Mouse (Mus musculus): ENCODE data around the gene Dnajc4. TPM values are rescaled to one million over a fixed set of nuclear protein-coding genes. Genes with fewer than 3 reads are reported as not detected.

The Dnajc4 gene
- total RNA-seq, 2 experiments from 2014 or later = 33.9 to 38.4 TPM

DNA sequence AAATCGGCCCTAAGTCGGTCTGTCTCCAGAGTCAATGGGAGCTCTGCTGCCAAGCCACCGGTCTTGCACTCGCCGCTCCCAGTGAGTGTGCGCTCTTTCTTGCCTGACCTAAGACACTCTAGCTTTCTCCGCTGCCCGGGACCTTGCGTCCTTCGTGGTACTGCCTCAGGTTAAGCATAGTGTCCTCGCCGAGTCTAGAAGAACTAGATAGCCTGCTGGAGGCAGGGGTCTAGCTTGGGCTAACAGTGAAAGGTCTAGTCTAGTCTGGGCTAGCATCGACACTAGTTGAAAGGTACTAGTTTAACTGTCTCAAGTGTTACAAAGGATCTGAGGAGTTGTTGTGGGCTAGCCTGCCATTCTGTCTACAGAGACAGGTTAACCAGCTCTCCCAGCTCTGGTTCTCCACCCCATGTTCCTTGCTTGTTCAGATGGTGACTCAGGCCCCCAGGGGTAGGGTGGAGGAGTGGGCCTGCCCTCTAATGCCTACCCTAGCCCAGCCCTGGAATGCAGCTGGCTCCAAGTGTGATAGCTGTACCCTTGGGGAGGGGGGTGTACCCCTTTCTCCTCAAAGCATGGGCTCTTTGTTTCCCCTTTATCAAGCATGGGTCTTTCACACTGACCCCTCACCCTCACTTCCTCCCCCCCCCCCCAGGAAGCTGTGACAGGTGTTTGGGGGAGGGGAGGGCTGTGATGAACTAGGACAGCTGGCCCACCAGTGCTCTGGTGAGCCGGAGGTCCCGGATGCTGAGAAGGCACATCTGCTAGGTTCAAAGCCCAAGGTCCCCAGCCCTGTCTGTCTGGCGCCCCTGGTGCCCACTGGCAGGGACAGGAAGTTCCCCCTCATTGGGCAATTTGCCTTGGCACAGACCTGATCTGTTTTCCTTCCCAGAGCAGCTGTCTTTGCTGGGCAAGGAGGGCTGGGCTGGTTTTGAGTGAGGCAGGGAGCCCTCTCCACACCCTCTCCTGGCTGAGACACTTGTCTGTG is 16.5 kb downstream of the Dnajc4 start, which contains the start of gene Plcb3:
Plcb3 (minus strand) TSS at position 934 of the 985 bp plus-strand sequence.
- DNase-seq (ENCODE audit: low spot score) = peak; percentile 89

DNA sequence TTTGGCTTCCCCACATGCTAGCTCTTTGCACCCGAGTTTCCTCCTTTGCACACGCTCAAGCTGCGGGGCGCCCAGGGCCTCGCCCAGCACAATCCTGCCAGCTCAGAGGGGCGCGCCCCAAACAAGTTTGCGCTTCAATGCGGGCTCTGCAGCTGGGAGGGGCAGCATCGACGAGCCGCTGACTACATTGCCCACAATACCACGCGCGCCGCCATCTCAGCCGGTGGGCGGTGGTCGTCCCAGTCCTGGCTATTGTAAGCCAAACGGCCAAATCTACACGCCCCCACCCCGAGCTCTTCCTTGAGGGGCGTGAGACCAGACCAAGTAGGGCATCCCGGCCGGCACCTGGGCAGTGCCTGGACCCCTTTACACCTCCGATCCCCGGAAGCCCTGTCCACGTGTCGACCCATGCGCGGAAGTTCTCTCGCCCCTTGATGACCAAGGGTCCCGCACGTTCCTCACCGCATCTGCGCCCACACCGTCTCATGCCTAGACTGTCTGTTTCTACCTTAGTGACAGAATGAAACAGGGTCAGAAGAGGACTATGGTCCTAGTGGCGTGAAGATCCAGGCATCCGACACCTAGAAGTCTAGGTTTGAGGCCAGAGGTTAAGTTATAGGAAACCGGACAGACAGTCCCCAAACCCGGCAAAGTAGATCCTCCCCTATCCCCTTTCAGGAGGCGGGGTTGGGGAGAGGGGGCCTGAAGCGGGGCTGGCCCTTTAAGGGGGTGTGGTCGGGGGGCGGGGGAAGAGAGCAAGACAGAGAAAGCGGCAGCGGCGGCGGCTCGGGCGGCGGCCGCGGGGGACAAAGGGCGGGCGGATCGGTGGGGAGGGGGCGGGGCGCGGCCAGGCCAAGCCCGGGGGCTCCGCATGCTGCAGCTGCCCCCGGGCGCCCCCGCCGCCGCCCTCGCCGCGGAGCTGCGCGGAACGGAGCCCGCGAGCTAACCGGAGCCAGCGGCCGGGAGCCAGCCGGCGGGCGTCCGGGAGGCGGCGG is 17.9 kb downstream of the Dnajc4 start, which contains the start of gene Ppp1r14b:
Ppp1r14b (plus strand) TSS at position 758 of the 995 bp plus-strand sequence.
- DNase-seq (ENCODE audit: low spot score) = peak; percentile 80

DNA sequence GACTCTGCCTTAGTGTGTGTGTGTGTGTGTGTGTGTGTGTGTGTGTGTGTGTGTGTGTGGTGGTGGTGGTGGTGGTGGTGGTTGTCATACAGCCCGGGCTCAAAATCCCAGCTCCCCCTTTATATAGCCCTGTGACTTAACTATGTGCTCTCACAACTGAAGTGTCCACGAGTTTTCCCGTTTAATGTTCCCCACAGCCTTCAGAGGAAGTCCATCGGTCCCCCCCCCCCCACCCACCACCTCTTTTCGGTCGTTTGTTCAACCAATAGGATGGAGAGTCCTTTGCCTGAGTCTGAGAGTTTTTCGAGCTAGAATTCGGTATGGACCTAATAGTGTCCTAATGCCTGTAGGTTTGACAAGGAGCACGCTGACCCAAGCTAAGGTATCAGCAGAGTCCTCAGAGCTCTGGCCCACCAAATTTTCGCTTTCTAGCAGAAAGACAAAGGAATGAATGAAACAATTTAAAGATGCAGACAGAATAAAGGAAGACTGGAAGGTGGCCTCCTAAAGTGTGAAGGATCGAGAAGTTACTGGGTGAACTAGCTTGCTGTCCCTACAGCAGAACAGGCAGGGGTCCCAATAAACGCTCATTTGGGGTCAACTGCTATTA is 18.7 kb downstream of the Dnajc4 start:
- DNase-seq (ENCODE audit: low spot score) = no peak

DNA sequence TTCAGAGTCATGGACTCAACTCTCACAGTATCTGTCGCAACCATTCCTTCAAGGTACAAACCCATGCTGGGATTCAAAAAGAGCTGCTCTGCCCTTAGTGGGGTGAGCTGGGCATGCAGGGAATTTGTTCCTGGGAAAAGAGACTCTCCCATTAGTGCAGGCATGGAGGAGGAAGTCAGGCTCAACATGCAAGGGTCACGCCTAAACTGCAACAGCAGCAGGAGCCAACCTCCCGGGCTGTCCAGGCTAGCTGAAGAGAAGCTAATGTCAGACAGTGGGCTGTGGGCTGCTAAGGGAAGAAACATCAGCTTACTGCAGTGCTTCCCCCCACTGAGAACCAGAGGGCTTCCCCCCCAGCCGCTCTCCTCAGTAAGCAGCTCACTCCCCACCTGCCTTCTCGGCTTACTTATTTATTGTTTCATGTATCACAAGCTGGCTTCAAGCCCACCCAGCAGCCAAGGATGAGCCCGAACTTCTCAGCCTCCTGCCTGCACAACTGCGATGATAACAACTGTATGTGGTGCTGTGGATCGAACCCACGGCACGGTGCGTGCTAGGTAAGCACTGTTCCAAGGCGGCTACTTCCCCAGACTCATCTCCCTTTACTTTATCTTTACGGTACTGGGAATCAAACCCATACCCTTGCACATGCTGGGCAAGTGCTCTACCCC is 20.0 kb downstream of the Dnajc4 start:
- no peak for DNase-seq (ENCODE audit: low spot score)

DNA sequence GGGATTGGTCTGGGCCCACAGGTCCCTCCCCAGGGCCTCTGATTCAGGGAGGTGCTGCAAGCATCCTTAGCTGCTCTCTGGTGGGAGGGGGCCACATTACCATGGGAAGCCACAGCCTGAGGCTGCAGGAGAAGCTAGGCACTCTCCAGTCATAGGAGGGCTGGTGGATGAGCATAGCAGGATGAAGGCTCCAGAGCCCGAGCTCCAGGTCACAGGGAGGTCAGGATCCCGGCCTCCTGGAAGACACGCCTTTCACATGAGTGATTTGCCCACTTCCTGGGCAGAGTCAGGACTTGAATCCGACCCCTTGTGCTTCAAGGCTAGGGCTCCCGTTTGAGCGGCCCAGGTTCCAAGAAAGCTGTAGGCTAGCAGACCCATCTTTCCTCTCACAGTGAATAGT is 20.7 kb downstream of the Dnajc4 start:
- no peak for DNase-seq (ENCODE audit: low spot score)

DNA sequence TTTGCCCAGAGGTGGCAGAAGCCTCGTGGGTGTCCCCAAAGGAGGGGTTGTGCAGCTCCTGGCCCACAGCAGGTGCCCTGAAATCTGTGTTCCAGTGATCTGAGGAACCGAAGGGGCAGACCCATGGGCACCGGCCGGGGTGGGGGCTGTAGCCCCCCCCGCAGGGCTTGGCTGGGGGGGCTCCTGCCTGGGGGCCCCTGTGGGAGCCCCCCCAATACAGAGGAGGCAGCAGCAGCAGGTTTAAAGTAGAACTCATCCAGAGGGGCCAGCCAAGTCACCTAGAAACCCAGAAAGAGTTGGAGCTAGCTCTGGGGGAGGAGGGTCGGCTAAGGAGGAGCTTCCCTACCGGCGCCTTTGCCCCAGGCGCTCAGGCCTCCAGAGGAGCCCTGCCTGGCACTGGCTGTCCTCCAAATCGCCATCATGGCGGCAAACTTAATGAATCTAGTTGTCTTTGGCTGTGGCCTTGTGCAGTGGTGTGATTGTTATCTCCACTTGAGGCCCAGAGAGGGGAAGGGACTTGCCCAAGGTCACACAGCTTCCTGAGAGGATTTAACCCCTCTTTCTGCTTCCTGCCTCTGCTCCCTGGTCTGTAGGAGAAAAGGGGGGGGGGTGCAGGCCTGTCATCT is 21.8 kb downstream of the Dnajc4 start:
- DNase-seq (ENCODE audit: low spot score) = no peak

DNA sequence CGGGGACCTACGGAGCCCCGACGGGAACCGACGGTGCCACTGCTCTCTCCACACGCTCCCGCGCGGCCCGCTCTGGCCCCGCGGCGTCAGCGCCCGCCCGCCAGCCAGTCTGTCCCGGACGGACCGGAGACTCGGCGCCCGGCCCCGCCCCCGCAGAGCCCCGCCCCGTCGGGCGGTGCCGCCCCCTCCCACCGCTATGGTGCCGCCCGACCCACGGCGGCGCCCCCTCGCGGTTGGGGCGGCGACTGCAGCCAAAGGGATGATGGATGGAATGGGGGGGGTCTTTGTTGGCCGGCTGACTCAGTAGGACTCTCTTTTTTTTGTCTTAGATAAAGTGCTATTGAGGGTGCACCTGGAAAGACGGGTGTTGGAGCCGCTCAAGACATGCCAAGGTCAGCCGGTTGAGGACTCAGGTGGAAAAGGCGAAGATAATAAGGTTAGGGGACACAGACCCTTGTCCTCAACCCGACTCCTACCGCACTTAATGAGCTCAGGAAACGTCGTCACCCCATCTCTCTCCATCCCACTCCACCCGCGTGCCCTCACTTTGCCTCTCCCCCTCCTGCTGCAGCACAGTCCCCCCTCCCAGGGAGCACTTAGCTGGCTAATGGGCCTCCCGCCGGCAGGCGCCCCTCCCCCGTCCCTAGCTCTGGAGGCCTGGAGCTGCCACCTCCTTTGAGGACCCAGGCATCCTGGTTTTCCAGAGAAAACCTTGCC is 22.5 kb downstream of the Dnajc4 start:
- peak; percentile 75 for DNase-seq (ENCODE audit: low spot score)

DNA sequence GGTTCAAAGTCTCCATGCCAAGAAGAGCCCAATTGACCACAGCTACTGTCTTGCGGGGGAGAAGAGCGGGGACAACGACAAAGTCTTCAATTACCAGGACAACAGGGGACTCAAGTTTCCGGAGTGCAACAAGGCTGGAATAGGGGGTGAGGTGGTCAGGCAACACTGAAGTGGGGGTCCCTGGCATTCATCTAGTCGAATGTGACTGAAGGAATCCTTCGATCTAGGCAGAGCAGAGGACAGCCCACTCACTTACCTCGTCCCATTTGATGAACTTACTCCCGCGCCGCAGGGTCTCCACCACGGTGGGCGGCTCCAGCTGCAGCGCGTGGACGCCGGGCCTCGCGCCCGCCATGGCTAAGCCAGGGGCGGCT is 23.1 kb downstream of the Dnajc4 start:
- no peak for DNase-seq (ENCODE audit: low spot score)

DNA sequence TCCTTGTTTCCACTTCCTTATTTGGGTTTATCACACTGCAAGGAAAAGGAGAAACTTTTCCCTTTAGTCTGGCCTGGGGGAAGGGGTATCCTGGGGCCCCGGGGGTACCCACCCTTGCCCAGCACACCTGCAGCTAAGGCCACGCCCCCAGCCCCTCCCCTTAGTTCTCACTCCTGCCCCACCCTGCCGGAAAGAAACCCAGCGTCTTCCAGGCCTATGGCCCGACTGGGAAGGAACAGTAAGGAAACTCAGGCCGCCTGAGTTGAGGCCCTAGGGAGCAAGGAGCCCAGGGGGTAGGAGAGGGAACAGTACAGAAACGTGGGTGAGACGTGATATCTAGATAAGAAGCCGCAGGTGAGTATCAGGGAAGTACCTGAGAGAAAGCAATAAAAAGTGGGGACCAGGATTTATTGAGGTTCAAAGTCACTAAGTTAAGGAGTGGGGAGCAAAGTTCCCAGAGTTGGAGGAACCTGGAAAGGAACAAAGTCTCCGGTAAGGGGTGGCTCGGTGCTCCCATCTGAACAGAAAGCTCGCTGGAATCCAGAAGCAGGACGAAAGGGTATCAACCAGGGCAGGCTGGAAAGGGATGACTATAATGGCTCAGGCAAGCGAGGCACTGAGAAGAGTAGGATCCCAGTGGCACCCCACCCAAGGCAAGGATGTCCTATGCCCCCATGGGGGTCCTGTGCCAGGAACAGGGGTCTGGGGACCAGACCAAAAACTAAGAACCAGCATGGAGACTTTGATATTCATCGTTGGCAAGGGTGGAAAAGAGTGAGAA is 23.7 kb downstream of the Dnajc4 start:
- DNase-seq (ENCODE audit: low spot score) = no peak

DNA sequence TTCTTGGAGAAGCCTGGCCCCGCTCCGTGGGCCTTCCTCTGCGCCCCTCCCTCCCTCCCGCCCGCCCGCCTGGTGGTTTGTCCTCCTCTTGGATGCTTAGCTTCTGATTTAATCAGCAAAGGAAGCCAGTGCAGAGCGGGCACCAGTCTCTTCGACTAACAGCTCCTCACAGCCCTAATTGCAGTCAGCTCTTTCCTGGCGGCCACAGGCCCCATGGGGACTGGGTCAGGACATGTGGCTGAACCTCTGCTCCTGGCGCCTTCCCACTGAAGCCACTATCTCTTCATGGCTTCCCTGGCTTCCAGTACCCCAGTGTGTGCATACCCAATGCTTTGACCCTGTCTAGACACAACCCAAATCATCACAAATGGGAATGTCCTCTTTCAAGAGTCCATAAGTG is 35.9 kb downstream of the Dnajc4 start:
- no peak for DNase-seq (ENCODE audit: low spot score)

DNA sequence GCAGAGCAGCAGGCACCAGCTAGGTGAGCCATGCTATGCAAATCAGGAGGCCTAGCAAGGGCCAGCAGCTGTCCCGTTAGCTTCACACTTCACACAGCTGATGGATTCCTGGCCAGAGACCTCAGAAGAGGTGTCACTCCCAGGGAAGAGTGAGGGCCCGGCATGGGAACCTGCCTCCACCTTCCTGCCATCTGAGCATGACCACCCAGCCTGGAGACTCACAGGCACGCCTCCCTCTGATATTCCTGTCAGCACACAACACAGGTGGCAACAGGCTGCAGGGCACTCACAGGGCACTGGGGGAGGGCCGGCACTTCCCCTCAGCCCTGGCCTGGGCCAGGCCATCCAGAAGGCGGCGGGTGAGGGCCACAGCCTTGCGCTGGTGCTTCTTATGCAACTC is 36.9 kb downstream of the Dnajc4 start:
- DNase-seq (ENCODE audit: low spot score) = no peak

DNA sequence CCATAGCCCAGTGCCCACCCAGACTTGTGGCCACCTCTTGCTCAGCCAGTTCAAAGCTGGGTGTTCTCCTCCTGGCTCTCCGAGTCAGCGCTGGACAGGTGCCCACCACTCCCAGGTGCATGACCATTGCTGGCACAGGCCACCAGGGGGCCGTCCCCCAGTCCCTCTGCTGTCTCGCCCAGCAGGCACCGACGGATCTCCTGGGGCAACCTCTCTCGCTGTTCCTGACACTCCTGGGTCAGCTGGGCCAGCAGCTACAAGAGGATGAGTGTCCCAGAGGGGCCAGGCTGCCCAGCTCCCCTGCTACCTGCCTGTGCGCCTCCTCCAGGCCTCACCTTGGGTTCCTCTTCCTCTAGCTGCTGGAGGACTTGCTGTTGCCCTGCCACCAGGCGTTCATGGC is 38.3 kb downstream of the Dnajc4 start:
- no peak for DNase-seq (ENCODE audit: low spot score)

DNA sequence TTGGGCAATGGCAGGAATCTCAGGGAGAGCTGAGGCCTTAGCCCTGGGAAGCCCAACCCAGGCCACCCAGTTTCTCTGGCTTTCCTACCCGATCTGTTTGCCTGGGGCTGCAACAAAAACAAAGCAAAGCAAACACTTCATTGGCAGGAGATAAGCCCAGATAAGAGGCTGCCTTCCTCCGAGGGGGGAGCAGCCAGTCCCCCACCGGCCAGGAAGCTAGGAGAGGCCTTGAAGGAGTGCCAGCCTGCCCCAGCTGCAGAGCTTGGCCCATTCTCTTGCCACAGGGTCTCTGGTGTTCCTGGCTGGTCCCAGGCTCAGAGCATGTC is 39.7 kb downstream of the Dnajc4 start:
- DNase-seq (ENCODE audit: low spot score) = no peak

DNA sequence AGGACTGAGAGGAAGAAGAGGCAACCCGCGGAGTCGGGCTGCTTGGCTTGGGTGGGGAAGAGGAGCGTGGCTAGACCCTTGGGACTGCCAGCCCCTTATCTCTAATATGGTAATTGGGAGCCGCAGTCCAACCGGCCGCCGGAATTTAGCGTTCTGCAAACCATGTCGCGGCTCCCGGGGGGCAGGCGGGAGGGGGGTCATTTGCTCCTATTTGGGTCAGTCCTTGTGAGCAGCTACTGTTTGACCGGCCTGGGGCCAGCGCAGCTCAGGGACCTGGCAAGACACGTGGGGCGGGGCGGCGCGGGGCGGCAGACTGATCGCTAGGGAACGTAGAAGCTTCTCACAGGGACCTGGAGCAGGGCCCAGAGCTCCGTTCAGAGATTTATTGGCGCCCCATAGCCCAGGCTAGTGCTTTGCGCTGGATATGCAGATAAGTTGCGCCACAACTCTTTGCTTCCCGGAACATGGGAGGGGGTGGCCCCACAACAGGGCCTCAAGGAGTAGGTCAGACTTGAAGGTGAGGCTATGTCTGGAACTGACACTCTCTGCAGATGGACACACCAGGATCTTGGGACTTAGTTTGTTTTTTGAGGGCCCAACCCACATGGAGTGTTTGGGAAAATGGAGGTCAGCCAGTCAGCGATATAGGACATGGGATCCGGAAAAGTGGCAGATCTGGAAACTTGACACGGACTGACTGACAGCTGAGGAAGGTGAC is 40.2 kb downstream of the Dnajc4 start:
- DNase-seq (ENCODE audit: low spot score) = peak; percentile 87

DNA sequence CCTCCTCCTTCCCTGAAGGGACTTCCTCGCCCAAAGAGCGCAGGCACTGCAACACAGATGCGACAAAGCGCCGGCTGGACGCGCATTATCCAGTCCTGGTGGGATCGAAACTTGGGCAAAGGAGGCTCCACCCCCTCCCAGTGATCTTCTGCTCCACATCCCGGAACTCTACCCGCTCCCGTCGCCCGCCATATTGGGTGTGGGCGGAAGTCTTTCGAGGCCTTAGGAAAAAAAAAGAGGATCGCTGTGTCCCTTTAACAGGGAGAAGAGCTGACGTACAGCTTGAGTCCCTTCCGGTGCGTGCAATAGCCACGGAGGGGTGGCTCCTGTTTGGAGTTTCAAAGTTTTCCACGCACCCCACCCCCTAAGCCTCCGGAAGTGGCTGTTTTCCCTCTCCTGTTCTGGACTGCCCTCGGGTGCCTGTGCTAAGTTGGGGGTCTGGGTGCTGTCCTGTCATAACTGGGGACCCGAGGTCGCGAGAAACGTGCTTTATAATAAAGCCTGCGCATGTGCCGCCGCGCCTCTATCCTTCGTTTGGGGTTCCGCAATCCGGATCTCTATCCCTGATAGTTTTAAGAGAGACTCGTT is 40.9 kb downstream of the Dnajc4 start:
- DNase-seq (ENCODE audit: low spot score) = peak; percentile 97

DNA sequence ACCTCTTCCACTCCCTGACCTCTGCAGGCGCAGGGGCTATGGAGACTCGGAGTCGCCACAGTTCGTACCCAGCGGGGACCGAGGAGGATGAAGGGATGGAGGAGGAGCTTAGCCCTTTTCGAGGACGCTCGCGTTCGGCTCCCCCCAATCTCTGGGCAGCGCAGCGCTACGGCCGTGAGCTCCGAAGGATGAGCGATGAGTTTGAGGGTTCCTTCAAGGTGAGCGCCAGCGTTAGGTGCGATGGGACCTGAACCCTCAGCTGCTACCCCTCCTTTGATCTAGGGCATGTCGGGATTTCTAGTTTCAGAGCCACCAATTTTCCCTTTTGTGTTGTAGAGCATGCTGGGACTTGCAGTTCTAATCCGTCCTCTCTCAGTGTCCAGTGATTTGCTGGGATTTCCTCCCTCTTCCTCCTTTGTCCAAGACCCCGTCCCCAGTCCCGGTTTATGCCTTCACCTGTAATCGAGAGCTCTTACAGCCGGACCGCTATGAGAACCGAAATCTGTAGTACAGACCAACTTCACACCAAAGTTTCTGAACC is 41.7 kb downstream of the Dnajc4 start:
- DNase-seq (ENCODE audit: low spot score) = peak; percentile 46

DNA sequence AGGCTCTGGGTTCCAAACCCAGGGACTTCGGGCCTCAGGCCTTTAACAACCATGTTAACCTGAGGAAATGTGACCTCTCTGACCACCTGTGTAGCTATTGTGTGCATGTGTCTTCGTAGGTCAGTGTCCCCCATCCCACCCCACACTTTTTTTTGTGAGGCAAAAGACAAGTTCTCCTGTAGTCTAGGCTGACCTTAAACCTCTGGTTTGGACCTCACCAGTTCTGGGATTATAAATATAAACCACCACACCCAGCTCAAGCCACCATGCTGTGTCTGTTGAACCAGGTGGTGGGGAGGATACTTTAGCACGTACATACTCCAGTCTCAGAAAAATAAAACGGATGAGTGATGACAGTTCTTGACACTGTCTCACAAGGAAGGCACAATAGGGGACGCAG is 42.4 kb downstream of the Dnajc4 start:
- DNase-seq (ENCODE audit: low spot score) = no peak

DNA sequence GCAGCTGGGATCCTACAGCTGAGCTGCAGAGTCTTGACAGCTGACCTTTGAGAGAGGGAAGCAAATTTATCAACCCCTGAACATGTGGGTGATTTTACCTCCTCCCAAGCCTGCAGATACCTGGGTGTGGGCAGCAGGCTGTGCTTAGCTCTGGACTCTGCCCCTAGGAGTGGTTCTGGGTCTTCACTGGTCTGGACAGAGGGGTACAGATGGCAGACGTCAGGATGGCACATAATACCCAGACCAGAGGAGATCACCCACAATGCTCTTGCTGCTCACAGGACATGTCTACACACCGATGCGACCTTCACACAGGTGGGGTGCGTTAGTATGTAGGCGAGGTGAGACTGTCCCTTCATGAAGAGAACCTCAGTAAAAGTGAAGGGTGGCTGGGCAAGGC is 42.8 kb downstream of the Dnajc4 start:
- no peak for DNase-seq (ENCODE audit: low spot score)

Measured in gastrocnemius, adult 18-20 months (tissue).